Mouse (Mus musculus) liver, adult 2 months (tissue): ENCODE data around the gene Cenpp. TPM values are rescaled to one million over a fixed set of nuclear protein-coding genes. Genes with fewer than 3 reads are reported as not detected.

Experiments used
- DNase-seq: peaks from one replicate; pipeline ENCODE4 v3.0.0-alpha.2; 2011; ENCODE audit warnings: low read depth, low spot score; ENCODE audit errors: extremely low read depth
- H3K27ac ChIP-seq: fragments of 200-500 bp; replicated peaks from 2 replicates; pipeline ENCODE4 v1.5.1; 2012; ENCODE audit warnings: low read depth, mild to moderate bottlenecking, control low read depth, inconsistent platforms, low read length; ENCODE audit not compliant: insufficient read depth
- H3K27me3 ChIP-seq: fragments of 200-500 bp; 2 replicates; pipeline ENCODE4 v1.6.1; 2012; ENCODE audit warnings: mild to moderate bottlenecking, moderate library complexity, low read length, inconsistent platforms; ENCODE audit not compliant: control insufficient read depth, insufficient read depth
- H3K36me3 ChIP-seq: fragments of 200-500 bp; 2 replicates; pipeline ENCODE4 v1.6.1; 2012; ENCODE audit warnings: low read length, inconsistent platforms; ENCODE audit not compliant: control insufficient read depth, insufficient read depth
- H3K4me1 ChIP-seq: fragments of 200-500 bp; 2 replicates; pipeline ENCODE4 v1.6.1; 2011; ENCODE audit warnings: low read length; ENCODE audit not compliant: control insufficient read depth, insufficient read depth
- H3K4me3 ChIP-seq: fragments of 200-500 bp; 2 replicates; pipeline ENCODE4 v1.5.1; 2011; ENCODE audit warnings: low read depth, mild to moderate bottlenecking, control low read depth, low read length, moderate library complexity; ENCODE audit not compliant: insufficient read depth
- H3K79me2 ChIP-seq: fragments of 200-500 bp; 2 replicates; pipeline ENCODE4 v1.6.1; 2012; ENCODE audit warnings: inconsistent platforms, mild to moderate bottlenecking, low read length, moderate library complexity; ENCODE audit not compliant: control insufficient read depth, insufficient read depth
- H3K9ac ChIP-seq: fragments of 200-500 bp; 2 replicates; pipeline ENCODE4 v1.6.1; 2012; ENCODE audit warnings: low read depth, mild to moderate bottlenecking, control low read depth, inconsistent platforms, low read length
- CTCF ChIP-seq: fragments of 200-500 bp; IDR thresholded peaks from 2 replicates; pipeline ENCODE4 v1.5.1; 2011; ENCODE audit warnings: low read depth, low read length, control low read depth
- POLR2A ChIP-seq: fragments of 200-500 bp; IDR thresholded peaks from 2 replicates; pipeline ENCODE4 v1.6.1; 2011; ENCODE audit warnings: low read length, control low read depth; ENCODE audit not compliant: insufficient read depth; ENCODE audit errors: extremely low read depth
- WGBS: fragments of 180-500 bp; shearing (Covaris S2); methylation state at CpG from one replicate; pipeline ENCODE4 v1.1.7; 2018; 5-methylcytosine and 5-hydroxymethylcytosine counted together
- polyA plus RNA-seq: library from polyadenylated mRNA; depleted of rRNA; stranded (reverse); fragments of >200 nt; gene quantifications from 2 replicates; pipeline ENCODE4 v1.2.3, GENCODE M21; 2012
- total RNA-seq: library from RNA; depleted of rRNA; stranded (reverse); fragments of >200 nt; gene quantifications from 2 replicates; pipeline ENCODE4 v1.2.3, GENCODE M21; 2014

Cenpp gene
- total and polyA plus RNA-seq, 2 experiments = 0.12 to 0.55 TPM

- no peak for DNase-seq
- no peak overlapping the region for H3K9ac ChIP-seq
- H3K4me1 ChIP-seq = no peaks in the 10 kb centered on the region
- H3K27me3 ChIP-seq = no peaks in the 10 kb centered on the region
- TF ChIP-seq CTCF (no peak), POLR2A (no peak)
- H3K79me2 ChIP-seq = no peaks in the 10 kb centered on the region
- H3K27ac ChIP-seq = no peak overlapping the region
- no peaks in the 10 kb centered on the region for H3K36me3 ChIP-seq
- H3K4me3 ChIP-seq = no peak overlapping the region
- 92% methylated on average over 4 of the region's 4 CpGs for WGBS
These were observed 146.8 kb downstream of the Cenpp start for GRCm38 (mm10) chr13:49505776-49506175.

GRCm38 (mm10) chr13:49504510-49504909 is 148.1 kb downstream of the Cenpp start, which contains the start of gene Ecm2:
Gene Ecm2 (plus strand): TSS chr13:49504810.
- no peaks in the 10 kb centered on the region for H3K27me3 ChIP-seq
- H3K79me2 ChIP-seq = no peaks in the 10 kb centered on the region
- H3K4me1 ChIP-seq = no peaks in the 10 kb centered on the region
- DNase-seq = no peak
- no peak within 1 kb of the TSS for H3K9ac ChIP-seq
- TF ChIP-seq POLR2A (no peak), CTCF (no peak)
- no peaks in the 10 kb centered on the region for H3K36me3 ChIP-seq
- H3K27ac ChIP-seq = no peak within 1 kb of the TSS
- WGBS = 74% methylated on average over 4 of the region's 4 CpGs
- H3K4me3 ChIP-seq = peak within 1 kb of the TSS; percentile 35; the same call in 1 of the 2 replicates

- Histone ChIP-seq H3K27ac (no peak within 1 kb of the TSS), H3K4me1 (no peaks in the 10 kb centered on the region), H3K79me2 (no peaks in the 10 kb centered on the region), H3K9ac (no peak within 1 kb of the TSS), H3K4me3 (no peak within 1 kb of the TSS), H3K36me3 (no peaks in the 10 kb centered on the region), H3K27me3 (no peaks in the 10 kb centered on the region)
- WGBS = 76% methylated on average over 6 of the region's 6 CpGs
- DNase-seq = no peak
- TF ChIP-seq CTCF (no peak), POLR2A (no peak)
These were observed 159.9 kb downstream of the Cenpp start, which contains the start of gene Tes3-ps for GRCm38 (mm10) chr13:49492376-49493368. Gene Tes3-ps (plus strand): TSS chr13:49493318.

- Histone ChIP-seq H3K27ac (no peak overlapping the region), H3K27me3 (no peaks in the 10 kb centered on the region), H3K9ac (no peak overlapping the region), H3K4me1 (no peaks in the 10 kb centered on the region), H3K79me2 (no peaks in the 10 kb centered on the region), H3K36me3 (no peaks in the 10 kb centered on the region), H3K4me3 (no peak overlapping the region)
- WGBS = 96% methylated on average over 5 of the region's 5 CpGs
- TF ChIP-seq POLR2A (no peak), CTCF (no peak)
- no peak for DNase-seq
These were observed 167.2 kb downstream of the Cenpp start for GRCm38 (mm10) chr13:49485388-49485787.

- Histone ChIP-seq H3K79me2 (no peaks in the 10 kb centered on the region), H3K9ac (no peak overlapping the region), H3K27me3 (no peaks in the 10 kb centered on the region), H3K4me3 (no peak overlapping the region), H3K36me3 (no peaks in the 10 kb centered on the region), H3K27ac (no peak overlapping the region), H3K4me1 (peaks cover 5% of the 10 kb centered on the region)
- no peak for DNase-seq
- WGBS = 77% methylated on average over 5 of the region's 5 CpGs
- TF ChIP-seq POLR2A (no peak), CTCF (no peak)
These were observed 172.0 kb downstream of the Cenpp start for GRCm38 (mm10) chr13:49480551-49480950.

GRCm38 (mm10) chr13:49480057-49480456 is 172.5 kb downstream of the Cenpp start:
- Histone ChIP-seq H3K27ac (no peak overlapping the region), H3K27me3 (no peaks in the 10 kb centered on the region), H3K9ac (no peak overlapping the region), H3K36me3 (no peaks in the 10 kb centered on the region), H3K4me3 (no peak overlapping the region), H3K79me2 (no peaks in the 10 kb centered on the region), H3K4me1 (peaks cover 5% of the 10 kb centered on the region)
- DNase-seq = peak; percentile 95
- no peak for TF ChIP-seq POLR2A
- TF ChIP-seq CTCF = no peak
- 20% methylated on average over 2 of the region's 2 CpGs for WGBS
